8 mouse cellular contexts compared by ENCODE assay signal in the genomic region with DNA sequence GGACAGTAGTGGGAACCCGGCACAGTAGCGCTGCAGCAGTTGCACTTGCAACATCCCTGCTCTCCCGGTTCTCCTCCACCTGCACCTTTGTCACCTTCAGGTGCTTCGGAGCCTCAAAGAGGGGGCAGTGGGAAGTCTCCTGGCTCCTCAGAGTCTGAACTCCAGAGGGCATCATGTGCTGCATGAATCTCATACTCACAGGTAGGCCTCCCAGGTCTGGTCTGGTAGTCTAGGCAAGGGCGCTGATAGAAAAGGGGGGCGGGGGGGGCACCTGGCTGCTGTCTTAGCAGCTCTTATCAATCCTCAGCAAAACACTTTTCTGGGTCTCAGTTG. TPM values are rescaled to one million over a fixed set of nuclear protein-coding genes. Genes with fewer than 3 reads are reported as not detected.
DNase-seq lines count a peak whose midpoint lies in the region; ATAC-seq and TF ChIP-seq lines count a peak whose summit lies in the region.

No protein-coding gene starts in this region.

- no peaks in the 10 kb centered on the region for H3K9me3 ChIP-seq in erythroblast, embryonic 14.5 days (ENCODE audit: control insufficient read depth, low read length)
- no peaks in the 10 kb centered on the region for H3K9me3 ChIP-seq in neural tube, embryonic 11.5 days (ENCODE audit: control insufficient read depth, low read length)
- no peaks in the 10 kb centered on the region for H3K9me3 ChIP-seq in liver, embryonic 11.5 days (ENCODE audit: control insufficient read depth, low read length)
- H3K9me3 ChIP-seq in stomach, postnatal 0 days (ENCODE audit: control insufficient read depth, low read length), result no peaks in the 10 kb centered on the region

- intact Hi-C loops in left cerebral cortex, postnatal 14 days (cut with DNase I), result no loop called here

- H3K4me1 ChIP-seq in erythroblast, embryonic 14.5 days (ENCODE audit: control insufficient read depth), result peaks cover 30% of the 10 kb centered on the region
- no peaks in the 10 kb centered on the region for H3K4me1 ChIP-seq in neural tube, embryonic 11.5 days (ENCODE audit: control insufficient read depth, insufficient read depth, low read length)
- H3K4me1 ChIP-seq in liver, embryonic 11.5 days (replicated peaks; ENCODE audit: control insufficient read depth, insufficient read depth, low read length), result peaks cover 7% of the 10 kb centered on the region; the same call in 1 of the 2 replicates
- peaks cover 3% of the 10 kb centered on the region; the same call in 1 of the 2 replicates for H3K4me1 ChIP-seq in stomach, postnatal 0 days (replicated peaks; ENCODE audit: control insufficient read depth, insufficient read depth)

- 2% methylated on average over 6 of the region's 6 CpGs for WGBS in neural tube, embryonic 11.5 days
- 7% methylated on average over 6 of the region's 6 CpGs for WGBS in liver, embryonic 11.5 days
- 9% methylated on average over 6 of the region's 6 CpGs for WGBS in stomach, postnatal 0 days

- no peaks in the 10 kb centered on the region for H3K27me3 ChIP-seq in erythroblast, embryonic 14.5 days (ENCODE audit: control insufficient read depth)
- H3K27me3 ChIP-seq in neural tube, embryonic 11.5 days (ENCODE audit: control insufficient read depth, insufficient read depth, low read length), result no peaks in the 10 kb centered on the region
- H3K27me3 ChIP-seq in liver, embryonic 11.5 days (replicated peaks; ENCODE audit: control insufficient read depth, insufficient read depth, low read length), result no peaks in the 10 kb centered on the region
- H3K27me3 ChIP-seq in stomach, postnatal 0 days (ENCODE audit: control insufficient read depth, insufficient read depth, low read length), result no peaks in the 10 kb centered on the region

- peak overlapping the region; percentile 71 for H3K4me3 ChIP-seq in erythroblast, embryonic 14.5 days (replicated peaks)
- H3K4me3 ChIP-seq in neural tube, embryonic 11.5 days (ENCODE audit: low read depth, low read length), result peak overlapping the region; percentile 78
- H3K4me3 ChIP-seq in liver, embryonic 11.5 days (ENCODE audit: low read depth, low read length), result peak overlapping the region; percentile 72
- peak overlapping the region; percentile 62 for H3K4me3 ChIP-seq in stomach, postnatal 0 days (ENCODE audit: low read depth, low read length)

- peak overlapping the region; percentile 93 for H3K27ac ChIP-seq in neural tube, embryonic 11.5 days (ENCODE audit: low read depth, low read length)
- H3K27ac ChIP-seq in liver, embryonic 11.5 days (ENCODE audit: low read depth, low read length), result 0 out of 2 replicates have a peak overlapping the region, but pooled peaks have one; percentile 92
- H3K27ac ChIP-seq in stomach, postnatal 0 days (replicated peaks), result peak overlapping the region; percentile 94

- TF ChIP-seq CTCF in stomach, postnatal 0 days (IDR thresholded peaks at IDR 0.05; ENCODE audit: low read depth), result no peak

- peaks cover 4% of the 10 kb centered on the region for H3K36me3 ChIP-seq in erythroblast, embryonic 14.5 days (ENCODE audit: control insufficient read depth)
- no peaks in the 10 kb centered on the region for H3K36me3 ChIP-seq in neural tube, embryonic 11.5 days (ENCODE audit: control insufficient read depth, insufficient read depth, low read length)
- H3K36me3 ChIP-seq in liver, embryonic 11.5 days (ENCODE audit: control insufficient read depth, insufficient read depth, low read length), result peaks cover 6% of the 10 kb centered on the region; the same call in 1 of the 2 replicates
- peaks cover 4% of the 10 kb centered on the region for H3K36me3 ChIP-seq in stomach, postnatal 0 days (ENCODE audit: control insufficient read depth, insufficient read depth, low read length)

- no peak for ATAC-seq in erythroblast, adult 5-6 weeks (replicated peaks; ENCODE audit: low FRiP score, poor library complexity, severe bottlenecking)
- peak; percentile 22 for ATAC-seq in neural tube, embryonic 11.5 days (ENCODE audit: insufficient read depth, low FRiP score, low TSS enrichment)
- ATAC-seq in liver, embryonic 11.5 days (replicated peaks; ENCODE audit: low FRiP score), result no peak
- ATAC-seq in stomach, postnatal 0 days (ENCODE audit: low FRiP score, low TSS enrichment), result peak; percentile 19

- H3K4me2 ChIP-seq in neural tube, embryonic 11.5 days (ENCODE audit: low read depth), result peak overlapping the region; percentile 70
- H3K4me2 ChIP-seq in liver, embryonic 11.5 days, result peak overlapping the region; percentile 84
- H3K4me2 ChIP-seq in stomach, postnatal 0 days (replicated peaks; ENCODE audit: low read depth), result peak overlapping the region; percentile 83

- DNase-seq in neural tube, embryonic 11.5 days (ENCODE audit: low spot score), result no peak
- DNase-seq in neural tube, embryonic 10.5 days (ENCODE audit: extremely low spot score, low spot score), result no peak
- DNase-seq in liver, embryonic 11.5 days (ENCODE audit: low spot score), result no peak
- no peak for DNase-seq in stomach, postnatal 0 days (ENCODE audit: low spot score)
- DNase-seq in left cerebral cortex, postnatal 14 days (ENCODE audit: low spot score in 2 of 2), result no peak
- DNase-seq in right cerebral cortex, postnatal 10 days (ENCODE audit: low spot score in 2 of 2), result no peak

- peak overlapping the region; percentile 88 for H3K9ac ChIP-seq in neural tube, embryonic 11.5 days (ENCODE audit: low read length)
- peak overlapping the region; percentile 77 for H3K9ac ChIP-seq in liver, embryonic 11.5 days (ENCODE audit: low read depth, low read length)
- peak overlapping the region; percentile 83 for H3K9ac ChIP-seq in stomach, postnatal 0 days (ENCODE audit: low read length)

- no peak for TF ChIP-seq EP300 in stomach, postnatal 0 days (optimal IDR thresholded peaks at IDR 0.05)

RNA-seq across cellular contexts. Expression of a gene that starts 1.3 kb away (rescaled TPM):
- 0.06 TPM in 1 of 2 replicates, not detected in the other for polyA plus RNA-seq in erythroblast, embryonic 14.5 days (2012)
- 3.1 and 4.0 TPM in 2 replicates for total RNA-seq in erythroblast, adult 5-6 weeks (2015; ENCODE audit: low replicate concordance)
- 0.56 and 0.94 TPM in 2 replicates for total RNA-seq in erythroblast, adult 5-6 weeks (2017; ENCODE audit: low replicate concordance)
- 31.1 and 31.2 TPM in 2 replicates for polyA plus RNA-seq in neural tube, embryonic 11.5 days (2014; fragmentation: Nextera tagmentation; extraction: Ambion mirVana)
- 13.1 and 13.3 TPM in 2 replicates for polyA plus RNA-seq in liver, embryonic 11.5 days (2014; fragmentation: Nextera tagmentation; extraction: Ambion mirVana)
- 7.4 and 8.0 TPM in 2 replicates for polyA plus RNA-seq in stomach, postnatal 0 days (2015; fragmentation: Nextera tagmentation; extraction: Ambion mirVana)
- total RNA-seq in left cerebral cortex, postnatal 14 days (2021), result 10 to 100 TPM; 38.5 to 39.3 TPM

RNA-seq across cellular contexts. Expression of a gene that starts 1.4 kb away (rescaled TPM):
- polyA plus RNA-seq in erythroblast, embryonic 14.5 days (2012), result 0.10 TPM in 1 of 2 replicates, not detected in the other
- 3.7 and 4.6 TPM in 2 replicates for total RNA-seq in erythroblast, adult 5-6 weeks (2015; ENCODE audit: low replicate concordance)
- total RNA-seq in erythroblast, adult 5-6 weeks (2017; ENCODE audit: low replicate concordance), result 2.5 and 3.5 TPM in 2 replicates
- polyA plus RNA-seq in neural tube, embryonic 11.5 days (2014; fragmentation: Nextera tagmentation; extraction: Ambion mirVana), result 59.1 and 60.3 TPM in 2 replicates
- polyA plus RNA-seq in liver, embryonic 11.5 days (2014; fragmentation: Nextera tagmentation; extraction: Ambion mirVana), result 48.8 and 53.8 TPM in 2 replicates
- 19.5 and 20.6 TPM in 2 replicates for polyA plus RNA-seq in stomach, postnatal 0 days (2015; fragmentation: Nextera tagmentation; extraction: Ambion mirVana)
- total RNA-seq in left cerebral cortex, postnatal 14 days (2021), result 10 to 100 TPM; 10.4 to 10.5 TPM

RNA-seq across cellular contexts. Expression of a gene that starts 17.8 kb away (rescaled TPM):
- 0.37 and 0.63 TPM in 2 replicates for polyA plus RNA-seq in erythroblast, embryonic 14.5 days (2012)
- total RNA-seq in erythroblast, adult 5-6 weeks (2015; ENCODE audit: low replicate concordance), result 15.7 and 32.3 TPM in 2 replicates
- 12.8 and 21.7 TPM in 2 replicates for total RNA-seq in erythroblast, adult 5-6 weeks (2017; ENCODE audit: low replicate concordance)
- 93.6 and 106 TPM in 2 replicates for polyA plus RNA-seq in neural tube, embryonic 11.5 days (2014; fragmentation: Nextera tagmentation; extraction: Ambion mirVana)
- 123 and 133 TPM in 2 replicates for polyA plus RNA-seq in liver, embryonic 11.5 days (2014; fragmentation: Nextera tagmentation; extraction: Ambion mirVana)
- polyA plus RNA-seq in stomach, postnatal 0 days (2015; fragmentation: Nextera tagmentation; extraction: Ambion mirVana), result 43.8 and 47.6 TPM in 2 replicates
- total RNA-seq in left cerebral cortex, postnatal 14 days (2021), result 10 to 100 TPM in 1 of 2 experiments, 1 to 10 TPM in 1; 7.0 to 10.6 TPM

RNA-seq across cellular contexts. Expression of a gene that starts 27.5 kb away (rescaled TPM):
- 0.04 and 0.23 TPM in 2 replicates for polyA plus RNA-seq in erythroblast, embryonic 14.5 days (2012)
- 1.9 and 2.7 TPM in 2 replicates for total RNA-seq in erythroblast, adult 5-6 weeks (2015; ENCODE audit: low replicate concordance)
- 2.5 and 6.0 TPM in 2 replicates for total RNA-seq in erythroblast, adult 5-6 weeks (2017; ENCODE audit: low replicate concordance)
- polyA plus RNA-seq in neural tube, embryonic 11.5 days (2014; fragmentation: Nextera tagmentation; extraction: Ambion mirVana), result 38.7 and 39.5 TPM in 2 replicates
- 15.0 TPM in 2 replicates for polyA plus RNA-seq in liver, embryonic 11.5 days (2014; fragmentation: Nextera tagmentation; extraction: Ambion mirVana)
- 9.1 and 9.7 TPM in 2 replicates for polyA plus RNA-seq in stomach, postnatal 0 days (2015; fragmentation: Nextera tagmentation; extraction: Ambion mirVana)
- 10 to 100 TPM; 19.4 to 23.0 TPM for total RNA-seq in left cerebral cortex, postnatal 14 days (2021)

RNA-seq across cellular contexts. Expression of a gene that starts 58.3 kb away (rescaled TPM):
- 0.02 TPM in 1 of 2 replicates, not detected in the other for polyA plus RNA-seq in erythroblast, embryonic 14.5 days (2012)
- 1.3 and 4.2 TPM in 2 replicates for total RNA-seq in erythroblast, adult 5-6 weeks (2015; ENCODE audit: low replicate concordance)
- 2.6 and 3.8 TPM in 2 replicates for total RNA-seq in erythroblast, adult 5-6 weeks (2017; ENCODE audit: low replicate concordance)
- 0.16 and 0.18 TPM in 2 replicates for polyA plus RNA-seq in neural tube, embryonic 11.5 days (2014; fragmentation: Nextera tagmentation; extraction: Ambion mirVana)
- polyA plus RNA-seq in liver, embryonic 11.5 days (2014; fragmentation: Nextera tagmentation; extraction: Ambion mirVana), result 0.09 and 0.21 TPM in 2 replicates
- 0.01 and 0.04 TPM in 2 replicates for polyA plus RNA-seq in stomach, postnatal 0 days (2015; fragmentation: Nextera tagmentation; extraction: Ambion mirVana)
- not detected for total RNA-seq in left cerebral cortex, postnatal 14 days (2021)

Comparison
In these comparisons a context has a peak if more than half of its experiments do, and no peak if none do; other contexts are left out.
1. ATAC-seq: peak in neural tube, embryonic 11.5 days (single experiment) and stomach, postnatal 0 days (single experiment); none in erythroblast, adult 5-6 weeks (single experiment) and liver, embryonic 11.5 days (single experiment).
2. RNA of a gene that starts 1.4 kb away (polyA plus RNA-seq): 59.1 to 60.3 TPM in neural tube, embryonic 11.5 days, 48.8 to 53.8 TPM in liver, embryonic 11.5 days and 19.5 to 20.6 TPM in stomach, postnatal 0 days; 0.10 TPM in erythroblast, embryonic 14.5 days; every median in the first group is over 10 times any median in the second.
3. RNA of a gene that starts 17.8 kb away (polyA plus RNA-seq): 123 to 133 TPM in liver, embryonic 11.5 days, 93.6 to 106 TPM in neural tube, embryonic 11.5 days and 43.8 to 47.6 TPM in stomach, postnatal 0 days; 0.37 to 0.63 TPM in erythroblast, embryonic 14.5 days; every median in the first group is over 10 times any median in the second.
4. Peak in every context shown above with its lines, with median percentiles within 50 percentile points of each other: H3K4me3 ChIP-seq, H3K27ac ChIP-seq, H3K4me2 ChIP-seq and H3K9ac ChIP-seq.